Mouse (Mus musculus) heart, adult 18-20 months (tissue): ENCODE results near the gene Etv1. TPM values are rescaled to one million over a fixed set of nuclear protein-coding genes. Genes with fewer than 3 reads are reported as not detected.
A peak's percentile ranks its signal among the peaks of the same experiment; 100 is the strongest.
"Not testable (repeated sequence)": the region's sequence is repeated elsewhere in the genome, so short reads cannot be mapped to it uniquely, and the experiment has no call there.

Experiments
- DNase-seq, 2 experiments: peaks; one replicate each; pipeline ENCODE4 v3.0.0; 2021 to 2022; ENCODE audit warnings: mixed read lengths in 1 of 2
- total RNA-seq, 2 experiments: library from RNA; stranded (reverse); gene quantifications; 2 replicates each; pipeline ENCODE4 v1.2.3; 2021

Gene Etv1
- total RNA-seq, 2 experiments from 2014 or later, result 9.6 to 9.8 TPM

DNA sequence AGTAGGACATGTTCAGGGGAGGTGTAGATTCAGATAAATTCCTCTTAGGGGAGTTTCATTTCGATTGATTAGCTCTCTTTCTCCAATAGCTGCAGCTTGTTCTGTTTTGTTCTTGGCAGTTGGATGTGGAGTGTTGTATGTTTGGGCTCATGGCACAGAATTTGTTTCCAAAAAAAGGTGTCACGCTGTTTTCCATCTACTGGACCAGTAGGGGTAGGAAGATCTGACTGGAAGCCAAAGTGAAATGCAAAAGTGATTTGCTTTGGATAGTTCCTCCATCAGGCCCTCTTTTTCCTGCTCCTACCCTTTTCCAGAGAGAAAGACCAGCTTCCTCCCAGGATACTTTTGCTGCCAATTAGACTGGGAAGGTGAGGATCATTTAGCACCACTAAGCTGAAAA, 39.1 kb downstream of the Etv1 start:
- no peak for DNase-seq

GRCm38 (mm10) chr12:38820642-38821041, 41.5 kb downstream of the Etv1 start:
- DNase-seq, result no peak

DNA sequence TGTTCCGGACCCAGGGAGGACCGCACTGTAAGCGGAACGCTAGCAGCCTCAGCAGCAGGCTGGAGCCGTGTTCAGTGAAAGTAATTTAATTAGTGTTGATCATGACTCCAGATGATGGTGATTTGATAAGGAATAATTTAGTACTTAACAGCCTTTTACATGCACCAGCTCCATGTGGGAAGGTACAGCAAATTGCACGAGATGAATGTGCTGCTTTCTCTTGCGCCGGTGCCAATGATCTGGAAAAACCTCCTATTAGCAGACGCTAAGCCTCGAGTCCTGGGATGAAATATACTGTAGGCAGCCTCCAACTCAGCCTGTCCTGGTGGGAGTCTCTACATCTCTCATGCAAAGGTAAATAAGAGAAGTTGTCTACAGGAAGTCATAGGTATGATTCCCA, 45.2 kb downstream of the Etv1 start:
- DNase-seq, result no peak

- DNase-seq, result no peak
These were observed 53.8 kb downstream of the Etv1 start for GRCm38 (mm10) chr12:38832981-38833380.

- no peak for DNase-seq
These were observed 55.4 kb downstream of the Etv1 start for GRCm38 (mm10) chr12:38834581-38834980.

GRCm38 (mm10) chr12:38834986-38835385, 55.8 kb downstream of the Etv1 start:
- not testable (repeated sequence) for DNase-seq

- peak in 1 of 2 experiments; percentile 39 for DNase-seq
These were observed 64.7 kb downstream of the Etv1 start for GRCm38 (mm10) chr12:38843801-38844295.

GRCm38 (mm10) chr12:38847500-38848261, 68.5 kb downstream of the Etv1 start:
- no peak for DNase-seq

- DNase-seq, result no peak
These were observed 70.8 kb downstream of the Etv1 start for GRCm38 (mm10) chr12:38849994-38850393.

- DNase-seq, result no peak
These were observed 75.1 kb downstream of the Etv1 start for GRCm38 (mm10) chr12:38854274-38854673.

- DNase-seq, result no peak
These were observed 75.6 kb downstream of the Etv1 start for GRCm38 (mm10) chr12:38854751-38855150.

DNA sequence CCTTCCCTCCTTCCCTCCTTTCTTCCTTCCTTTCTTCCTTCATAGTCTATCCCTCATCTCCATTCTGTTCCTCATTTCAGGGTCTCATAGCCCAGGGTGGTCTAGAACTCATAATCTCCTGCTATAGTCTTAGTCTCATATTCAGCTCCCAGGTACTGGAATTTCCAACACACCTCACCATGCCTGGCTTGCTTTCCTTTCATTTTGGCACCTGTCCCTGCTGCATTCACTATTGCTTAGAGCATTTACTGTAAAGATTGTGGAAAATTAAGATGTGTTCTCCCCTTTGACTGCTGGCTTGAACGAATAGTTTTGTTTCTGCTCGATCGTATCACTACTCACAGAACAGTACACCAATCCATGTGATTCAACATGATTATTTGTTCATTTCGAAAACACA, 80.5 kb downstream of the Etv1 start:
- DNase-seq, result no peak

- DNase-seq, result no peak
These were observed 81.3 kb downstream of the Etv1 start for GRCm38 (mm10) chr12:38860168-38861115.

DNA sequence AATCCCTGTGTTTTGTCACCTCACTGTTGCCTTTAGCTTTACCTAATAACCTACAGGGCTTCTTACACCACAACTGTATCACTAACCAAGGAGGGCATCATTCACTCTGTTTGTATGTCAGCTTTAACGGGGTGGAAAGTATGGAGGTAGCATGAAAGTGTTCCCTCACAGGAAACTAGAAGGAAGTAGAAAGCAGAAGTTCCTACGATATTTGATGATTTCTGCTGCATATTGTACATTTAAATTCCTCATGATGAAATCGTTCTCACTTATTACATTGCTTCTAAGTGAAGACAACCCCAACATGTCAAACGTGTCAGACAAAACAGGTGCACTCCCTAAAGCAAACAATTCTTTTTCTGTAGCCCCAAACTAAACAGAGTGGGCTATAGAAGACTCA, 84.2 kb downstream of the Etv1 start:
- DNase-seq, result no peak

DNA sequence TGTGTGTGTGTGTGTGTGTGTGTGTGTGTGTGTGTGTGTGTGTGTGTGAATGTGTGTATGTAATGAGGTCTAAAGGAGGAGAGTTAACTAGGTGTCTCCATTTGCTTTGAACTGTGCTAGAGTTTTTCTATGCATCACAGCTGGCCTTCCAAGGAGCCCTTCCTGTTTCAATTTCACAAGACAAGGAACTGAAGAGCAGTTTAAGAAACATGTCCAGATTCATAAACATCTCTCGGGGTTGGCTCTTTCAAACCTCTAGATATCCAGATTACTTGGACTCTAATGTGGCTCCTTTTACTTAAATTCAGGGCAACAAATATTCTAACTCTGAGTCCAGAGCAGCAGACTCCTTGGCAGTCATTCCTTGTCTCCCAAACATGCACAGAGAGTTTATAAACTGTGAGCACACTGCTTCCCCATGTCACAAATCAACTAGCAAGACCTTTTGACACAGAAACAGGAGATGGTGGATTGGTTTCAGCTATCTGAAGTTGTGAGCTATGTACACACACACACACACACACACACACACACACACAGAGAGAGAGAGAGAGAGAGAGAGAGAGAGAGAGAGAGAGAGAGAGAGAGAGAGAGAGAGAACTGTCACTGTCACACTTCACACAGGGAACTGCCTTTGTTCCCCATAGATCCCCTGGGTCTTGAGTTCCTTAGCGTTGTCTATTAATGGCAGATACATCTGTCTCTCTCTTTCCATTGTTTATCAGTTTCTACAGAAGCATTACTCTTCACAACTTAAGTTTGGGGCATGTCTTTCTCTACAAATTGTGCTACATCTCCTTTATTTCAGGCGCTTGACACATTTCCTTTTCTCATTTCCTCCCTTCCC, 85.0 kb downstream of the Etv1 start:
- peak in 1 of 2 experiments; percentile 18 for DNase-seq

DNA sequence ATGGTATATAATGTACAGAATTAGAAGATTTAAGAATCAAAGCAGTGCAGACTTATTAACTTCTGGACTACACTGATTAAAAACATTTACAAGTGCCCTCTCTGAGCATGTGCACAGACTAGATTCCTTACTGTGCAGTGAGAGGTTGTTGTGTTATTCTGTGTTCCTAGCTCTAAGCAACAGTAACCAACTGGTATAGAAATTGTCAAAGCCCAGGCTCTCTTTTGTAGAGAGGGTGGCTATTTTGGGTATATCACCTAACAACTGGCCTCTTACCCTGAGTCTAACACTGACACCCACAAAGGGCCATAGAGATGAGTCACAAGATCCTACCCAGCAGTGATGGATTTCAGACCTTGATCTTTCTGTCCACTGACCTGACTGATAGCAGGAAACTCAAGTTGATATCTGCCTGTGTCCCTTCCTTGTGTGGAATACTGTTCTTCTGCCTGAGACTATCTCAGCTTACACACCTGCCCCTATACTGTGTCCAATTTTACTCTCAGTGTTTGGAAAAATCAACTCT, 95.4 kb downstream of the Etv1 start:
- no peak for DNase-seq

GRCm38 (mm10) chr12:38904516-38904915, 125.3 kb downstream of the Etv1 start:
- no peak for DNase-seq

- peak in 1 of 2 experiments; percentile 7 for DNase-seq
These were observed 127.1 kb downstream of the Etv1 start for GRCm38 (mm10) chr12:38906314-38906713.

DNA sequence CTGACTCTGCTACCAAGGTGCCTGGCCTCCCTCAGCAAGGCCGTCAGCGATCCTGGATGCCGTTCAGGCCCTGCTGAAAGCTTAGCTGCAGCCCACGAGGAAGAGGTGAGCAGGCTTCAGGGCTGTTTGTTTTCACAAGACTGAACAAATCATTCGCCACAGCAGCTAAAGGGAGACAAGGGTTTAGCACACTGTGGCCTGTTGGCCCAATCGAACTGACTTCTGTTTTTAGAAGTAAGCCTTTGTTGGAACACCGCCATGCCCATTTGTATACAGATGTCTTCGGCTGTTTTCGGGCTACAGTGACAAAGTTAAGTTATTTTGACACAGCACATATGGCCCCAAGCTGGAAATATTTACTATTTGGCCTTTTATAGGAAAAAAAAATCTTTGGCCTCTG, 127.6 kb downstream of the Etv1 start:
- peak; percentile 25 to 27 for DNase-seq

GRCm38 (mm10) chr12:38908947-38909346, 129.8 kb downstream of the Etv1 start:
- DNase-seq, result no peak
